Mouse (Mus musculus): ENCODE measurements at regions not wholly inside any gene's neighbourhood (a gene's known extent, or its start where the extent isn't known, plus 50 kb on each side); places are given as distances from the start of the nearest gene placed in this dataset.
A peak's percentile ranks its signal among the peaks of the same experiment; 100 is the strongest.
"Not testable (repeated sequence)": the region's sequence is repeated elsewhere in the genome, so short reads cannot be mapped to it uniquely, and the experiment has no call there.

- no peak for DNase-seq (ENCODE audit: low spot score)
These were observed 66.0 kb downstream of the Nr2f2 start for GRCm38 (mm10) chr7:70300516-70300915.

- DNase-seq (ENCODE audit: low spot score): no peak
These were observed 75.1 kb downstream of the Nr2f2 start for GRCm38 (mm10) chr7:70291431-70291830.

- no peak for DNase-seq (ENCODE audit: low spot score)
These were observed 75.7 kb downstream of the Nr2f2 start for GRCm38 (mm10) chr7:70290733-70291320.

GRCm38 (mm10) chr7:70290277-70290676 lies 76.3 kb downstream of the Nr2f2 start:
- no peak for DNase-seq (ENCODE audit: low spot score)

- no peak for DNase-seq (ENCODE audit: low spot score)
These were observed 77.9 kb downstream of the Nr2f2 start for GRCm38 (mm10) chr7:70288621-70289020.

GRCm38 (mm10) chr7:70287891-70288421 lies 78.6 kb downstream of the Nr2f2 start:
- DNase-seq (ENCODE audit: low spot score): peak; percentile 57

GRCm38 (mm10) chr7:70286836-70287355 lies 79.6 kb downstream of the Nr2f2 start:
- no peak for DNase-seq (ENCODE audit: low spot score)

GRCm38 (mm10) chr7:70285344-70285743 lies 81.2 kb downstream of the Nr2f2 start:
- no peak for DNase-seq (ENCODE audit: low spot score)

- no peak for DNase-seq (ENCODE audit: low spot score)
These were observed 82.7 kb downstream of the Nr2f2 start for GRCm38 (mm10) chr7:70283836-70284235.

- DNase-seq (ENCODE audit: low spot score): no peak
These were observed 83.4 kb downstream of the Nr2f2 start for GRCm38 (mm10) chr7:70283166-70283565.

- DNase-seq (ENCODE audit: low spot score): no peak
These were observed 84.5 kb downstream of the Nr2f2 start for GRCm38 (mm10) chr7:70281891-70282515.

GRCm38 (mm10) chr7:70281381-70281750 lies 85.2 kb downstream of the Nr2f2 start:
- DNase-seq (ENCODE audit: low spot score): no peak

GRCm38 (mm10) chr7:70280643-70281380 lies 85.7 kb downstream of the Nr2f2 start:
- DNase-seq (ENCODE audit: low spot score): peak; percentile 55

- DNase-seq (ENCODE audit: low spot score): peak; percentile 17
These were observed 86.5 kb downstream of the Nr2f2 start for GRCm38 (mm10) chr7:70279927-70280642.

- DNase-seq (ENCODE audit: low spot score): no peak
These were observed 87.4 kb downstream of the Nr2f2 start for GRCm38 (mm10) chr7:70279101-70279500.

- DNase-seq (ENCODE audit: low spot score): no peak
These were observed 90.5 kb downstream of the Nr2f2 start for GRCm38 (mm10) chr7:70276078-70276477.

GRCm38 (mm10) chr7:70274312-70274711 lies 92.2 kb downstream of the Nr2f2 start:
- DNase-seq (ENCODE audit: low spot score): no peak

- no peak for DNase-seq (ENCODE audit: low spot score)
These were observed 99.5 kb downstream of the Nr2f2 start for GRCm38 (mm10) chr7:70267075-70267474.

- no peak for DNase-seq (ENCODE audit: low spot score)
These were observed 109.7 kb downstream of the Nr2f2 start for GRCm38 (mm10) chr7:70256806-70257205.

GRCm38 (mm10) chr7:70255072-70255471 lies 111.5 kb downstream of the Nr2f2 start:
- no peak for DNase-seq (ENCODE audit: low spot score)

GRCm38 (mm10) chr7:70253275-70253674 lies 113.3 kb downstream of the Nr2f2 start:
- no peak for DNase-seq (ENCODE audit: low spot score)

GRCm38 (mm10) chr7:70239059-70239458 lies 127.5 kb downstream of the Nr2f2 start:
- not testable (repeated sequence) for DNase-seq (ENCODE audit: low spot score)
